Mouse (Mus musculus) hindbrain, embryonic 13.5 days (tissue): ENCODE data around the gene Gm11077. TPM values are rescaled to one million over a fixed set of nuclear protein-coding genes. Genes with fewer than 3 reads are reported as not detected.
A peak's percentile ranks its signal among the peaks of the same experiment; 100 is the strongest.

Experiments
- ATAC-seq: fragments of 200-750 bp; cut with Nextera tagmentation; 2 replicates; pipeline ENCODE4 v1.8.0; 2017; ENCODE audit warnings: moderate TSS enrichment; ENCODE audit not compliant: low FRiP score
- H3K27ac ChIP-seq: fragments of 300-500 bp; sonication (generic); 2 replicates; pipeline ENCODE4 v1.5.1; 2015; ENCODE audit warnings: inconsistent platforms, mild to moderate bottlenecking, moderate library complexity
- H3K27me3 ChIP-seq: fragments of 300-500 bp; sonication (generic); 2 replicates; pipeline ENCODE4 v1.6.1; 2015; ENCODE audit warnings: mild to moderate bottlenecking, inconsistent platforms
- H3K36me3 ChIP-seq: fragments of 300-500 bp; sonication (generic); 2 replicates; pipeline ENCODE4 v1.6.1; 2015; ENCODE audit warnings: mild to moderate bottlenecking, inconsistent platforms
- H3K4me1 ChIP-seq: fragments of 300-500 bp; sonication (generic); replicated peaks from 2 replicates; pipeline ENCODE4 v1.6.1; 2015; ENCODE audit warnings: inconsistent platforms
- H3K4me2 ChIP-seq: fragments of 300-500 bp; sonication (generic); 2 replicates; pipeline ENCODE4 v1.6.1; 2015; ENCODE audit warnings: inconsistent platforms, mild to moderate bottlenecking, moderate library complexity
- H3K4me3 ChIP-seq: fragments of 300-500 bp; sonication (generic); 2 replicates; pipeline ENCODE4 v1.5.1; 2015; ENCODE audit warnings: mild to moderate bottlenecking, inconsistent platforms
- H3K9ac ChIP-seq: fragments of 300-500 bp; sonication (generic); 2 replicates; pipeline ENCODE4 v1.6.1; 2015; ENCODE audit warnings: mild to moderate bottlenecking, inconsistent platforms
- H3K9me3 ChIP-seq: fragments of 300-500 bp; sonication (generic); 2 replicates; pipeline ENCODE4 v1.6.1; 2016; ENCODE audit warnings: inconsistent platforms
- WGBS: fragments of 180-500 bp; shearing (Covaris S2); methylation state at CpG from one replicate; pipeline ENCODE4 v1.1.7; 2015; 5-methylcytosine and 5-hydroxymethylcytosine counted together
- polyA plus RNA-seq: library from polyadenylated mRNA; unstranded; fragments of >200 nt; fragmentation: Nextera tagmentation; extraction: Ambion mirVana; gene quantifications from 2 replicates; pipeline ENCODE4 v1.2.1, GENCODE M21; 2015

Gene Gm11077
- polyA plus RNA-seq, 1 experiment from 2014 or later = not detected

DNA sequence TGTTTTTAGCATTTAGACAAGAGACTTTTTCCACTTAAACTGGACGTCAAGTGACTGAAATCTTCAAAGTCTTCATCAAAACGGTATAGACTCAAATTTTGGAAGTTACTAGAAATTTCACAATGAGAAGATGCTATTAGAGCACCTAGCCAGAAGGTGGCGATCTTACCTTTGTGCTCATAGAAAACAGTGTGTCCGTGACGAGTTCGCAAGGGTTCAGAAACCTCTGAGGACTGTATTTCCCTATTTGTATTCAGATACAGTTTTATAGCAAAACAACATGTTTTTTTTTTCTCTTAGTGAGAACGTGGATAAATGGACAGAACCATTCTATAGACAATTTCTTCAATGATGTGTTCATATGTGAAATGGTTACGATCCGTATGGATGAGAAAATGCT is 37.3 kb downstream of the Gm11077 start:
- Histone ChIP-seq H3K9me3 (no peaks in the 10 kb centered on the region), H3K27ac (no peak overlapping the region), H3K9ac (no peak overlapping the region), H3K27me3 (no peaks in the 10 kb centered on the region), H3K4me2 (no peak overlapping the region), H3K4me1 (peaks cover 20% of the 10 kb centered on the region), H3K36me3 (no peaks in the 10 kb centered on the region), H3K4me3 (no peak overlapping the region)
- WGBS = 37% methylated on average over 9 of the region's 9 CpGs
- ATAC-seq = no peak

DNA sequence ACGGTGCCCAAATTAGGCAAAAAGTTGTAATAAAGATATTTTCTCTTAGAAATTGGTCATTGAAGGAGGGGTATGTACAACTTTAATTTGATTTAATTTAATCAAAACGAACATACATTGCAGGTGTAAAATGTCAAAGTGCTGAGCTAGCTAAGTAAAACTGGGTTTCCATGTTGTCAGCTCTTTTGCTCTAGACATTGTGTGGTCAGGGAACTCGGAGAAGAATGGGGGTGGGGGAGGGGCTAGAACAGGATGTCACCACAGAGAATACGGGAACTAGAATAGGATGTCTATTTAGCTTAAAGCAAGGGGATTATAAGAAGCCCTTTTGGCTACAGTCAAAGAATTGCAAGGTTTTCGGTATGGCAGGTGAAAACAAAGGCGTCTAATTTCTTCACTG is 38.2 kb downstream of the Gm11077 start:
- Histone ChIP-seq H3K27ac (peak overlapping the region; percentile 88; the same call in 1 of the 2 replicates), H3K9me3 (no peaks in the 10 kb centered on the region), H3K27me3 (no peaks in the 10 kb centered on the region), H3K9ac (no peak overlapping the region), H3K4me1 (peaks cover 20% of the 10 kb centered on the region), H3K4me2 (no peak overlapping the region), H3K4me3 (no peak overlapping the region), H3K36me3 (no peaks in the 10 kb centered on the region)
- WGBS = 64% methylated on average over 6 of the region's 6 CpGs
- ATAC-seq = no peak

DNA sequence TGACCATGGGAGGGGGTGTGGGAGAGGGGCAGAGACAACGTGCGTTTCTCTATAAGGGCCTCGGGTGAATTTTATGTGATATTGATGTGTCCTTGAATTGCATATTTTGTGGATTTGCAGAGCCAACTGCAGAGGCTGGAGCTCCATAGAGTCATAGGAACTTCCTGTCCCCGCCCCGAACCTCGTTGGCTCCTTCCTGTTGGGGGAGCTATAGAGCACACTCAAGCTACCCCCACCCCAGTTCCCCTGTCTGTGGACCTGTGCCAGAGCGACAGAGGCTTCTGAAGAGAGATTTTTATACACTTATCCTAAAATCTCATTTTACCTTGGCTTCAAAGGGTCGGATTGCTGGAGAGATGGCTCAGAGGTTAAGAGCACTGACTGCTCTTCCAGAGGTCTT is 39.1 kb downstream of the Gm11077 start:
- Histone ChIP-seq H3K27ac (peak overlapping the region; percentile 88), H3K36me3 (no peaks in the 10 kb centered on the region), H3K4me2 (no peak overlapping the region), H3K4me1 (peaks cover 20% of the 10 kb centered on the region), H3K27me3 (no peaks in the 10 kb centered on the region), H3K9ac (no peak overlapping the region), H3K4me3 (no peak overlapping the region), H3K9me3 (no peaks in the 10 kb centered on the region)
- WGBS = 76% methylated on average over 8 of the region's 8 CpGs
- ATAC-seq = no peak

DNA sequence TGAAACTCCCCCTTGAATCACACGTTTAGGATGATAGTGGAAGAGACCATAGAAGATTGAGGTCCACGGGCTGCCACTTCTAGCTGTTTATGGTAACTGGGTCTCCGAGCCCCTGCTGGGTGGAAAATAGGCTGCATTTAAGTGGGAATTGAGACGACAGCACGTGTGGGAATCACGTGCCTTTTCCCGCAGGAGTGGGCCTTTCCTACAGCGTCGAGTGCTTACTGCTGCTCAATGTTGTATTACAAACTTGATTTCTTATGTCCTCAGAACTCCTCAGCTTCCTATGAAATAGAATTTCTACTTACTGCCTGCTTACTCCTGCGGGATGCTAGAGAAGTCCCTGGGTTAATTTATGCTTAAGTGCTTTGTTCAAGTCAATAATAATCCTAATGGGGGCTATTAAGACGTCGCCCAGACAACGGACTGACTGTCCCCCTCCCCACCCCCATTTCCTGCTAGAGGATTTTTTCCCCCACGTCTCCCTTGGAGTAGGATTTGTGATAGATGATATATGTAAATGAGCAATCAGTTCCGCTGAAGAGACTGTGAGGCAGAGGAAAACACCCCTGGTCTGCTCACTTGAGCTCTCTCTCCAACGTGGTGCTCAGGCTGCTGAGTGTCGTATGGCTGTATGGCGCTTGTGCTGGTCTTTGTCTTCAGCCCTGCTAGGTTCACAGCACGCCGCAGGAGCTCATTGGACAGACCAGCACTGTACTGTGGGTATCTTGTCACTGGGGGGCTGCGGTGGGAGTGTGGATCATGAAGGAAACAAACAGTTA is 40.0 kb downstream of the Gm11077 start:
- H3K36me3 ChIP-seq = no peaks in the 10 kb centered on the region
- 14% methylated on average over 21 of the region's 21 CpGs for WGBS
- H3K27ac ChIP-seq = peak overlapping the region; percentile 88
- no peaks in the 10 kb centered on the region for H3K9me3 ChIP-seq
- H3K27me3 ChIP-seq = no peaks in the 10 kb centered on the region
- peaks cover 20% of the 10 kb centered on the region for H3K4me1 ChIP-seq
- peak overlapping the region; percentile 1; the same call in 1 of the 2 replicates for H3K9ac ChIP-seq
- H3K4me3 ChIP-seq = peak overlapping the region; percentile 5; the same call in 1 of the 2 replicates
- ATAC-seq = peak; percentile 93
- H3K4me2 ChIP-seq = peak overlapping the region; percentile 42

DNA sequence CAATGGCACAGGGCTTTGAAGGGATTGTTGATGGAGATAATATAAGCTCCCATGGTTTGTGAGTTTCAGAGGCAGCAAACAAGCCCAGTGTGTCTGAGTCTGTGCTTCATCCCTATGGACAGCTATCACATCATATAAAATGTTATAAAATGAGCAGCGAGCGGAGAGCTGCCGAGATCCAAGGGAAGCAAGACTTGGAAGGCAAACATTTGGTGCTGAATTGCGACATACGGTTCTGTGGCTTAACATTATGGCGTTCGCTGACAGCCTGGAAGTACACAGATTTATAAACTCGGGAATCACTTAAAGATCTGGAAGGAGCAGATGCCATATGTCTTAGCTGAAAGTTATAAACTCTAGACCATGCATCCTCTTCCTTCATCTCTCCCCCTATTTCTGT is 47.2 kb downstream of the Gm11077 start:
- 92% methylated on average over 8 of the region's 8 CpGs for WGBS
- Histone ChIP-seq H3K9me3 (no peaks in the 10 kb centered on the region), H3K4me3 (no peak overlapping the region), H3K9ac (no peak overlapping the region), H3K27me3 (no peaks in the 10 kb centered on the region), H3K4me2 (no peak overlapping the region), H3K27ac (no peak overlapping the region), H3K4me1 (no peaks in the 10 kb centered on the region), H3K36me3 (no peaks in the 10 kb centered on the region)
- ATAC-seq = no peak

DNA sequence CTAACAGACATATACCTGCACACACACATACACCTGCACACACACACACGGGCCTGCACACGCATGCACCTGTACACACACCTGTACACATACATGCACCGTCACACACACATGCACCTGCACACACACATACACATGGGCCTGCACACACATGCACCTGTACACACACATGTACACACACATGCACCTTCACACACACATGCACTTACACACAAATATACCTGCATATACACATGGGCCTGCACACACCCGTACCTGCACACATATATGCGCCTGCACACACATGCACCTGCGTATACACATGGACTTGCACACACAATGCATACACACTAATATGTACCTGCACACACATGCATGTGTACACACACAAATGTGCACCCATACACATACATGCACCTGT is 53.4 kb downstream of the Gm11077 start:
- H3K36me3 ChIP-seq = no peaks in the 10 kb centered on the region
- H3K9me3 ChIP-seq = no peaks in the 10 kb centered on the region
- over 99% methylated on average over 6 of the region's 6 CpGs for WGBS
- no peak overlapping the region for H3K9ac ChIP-seq
- no peak overlapping the region for H3K27ac ChIP-seq
- H3K4me1 ChIP-seq = no peaks in the 10 kb centered on the region
- no peak overlapping the region for H3K4me3 ChIP-seq
- no peak overlapping the region for H3K4me2 ChIP-seq
- ATAC-seq = no peak
- no peaks in the 10 kb centered on the region for H3K27me3 ChIP-seq

DNA sequence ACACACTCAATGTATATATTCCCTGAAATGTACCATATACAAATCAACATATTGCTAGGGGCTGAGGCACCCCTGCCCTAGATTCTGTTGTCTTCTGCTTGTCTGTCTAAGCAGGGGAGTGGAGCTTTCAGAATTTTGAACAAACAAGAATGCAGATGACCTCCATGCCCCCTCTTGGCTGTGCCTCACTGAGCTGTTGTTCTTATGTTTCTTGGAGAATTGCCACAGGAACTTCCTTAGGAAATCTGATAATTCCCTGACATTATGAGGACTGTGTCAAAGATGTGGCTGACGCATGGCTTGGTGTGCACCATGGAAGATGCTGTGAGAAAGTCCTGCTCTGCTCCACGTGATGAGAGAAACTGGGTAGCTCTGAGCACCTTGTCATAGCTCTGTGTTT is 57.0 kb downstream of the Gm11077 start:
- no peak overlapping the region for H3K4me2 ChIP-seq
- H3K4me3 ChIP-seq = no peak overlapping the region
- no peaks in the 10 kb centered on the region for H3K36me3 ChIP-seq
- H3K27ac ChIP-seq = no peak overlapping the region
- WGBS = 68% methylated on average over 2 of the region's 2 CpGs
- no peak overlapping the region for H3K9ac ChIP-seq
- no peak for ATAC-seq
- no peaks in the 10 kb centered on the region for H3K27me3 ChIP-seq
- H3K4me1 ChIP-seq = no peaks in the 10 kb centered on the region
- no peaks in the 10 kb centered on the region for H3K9me3 ChIP-seq

DNA sequence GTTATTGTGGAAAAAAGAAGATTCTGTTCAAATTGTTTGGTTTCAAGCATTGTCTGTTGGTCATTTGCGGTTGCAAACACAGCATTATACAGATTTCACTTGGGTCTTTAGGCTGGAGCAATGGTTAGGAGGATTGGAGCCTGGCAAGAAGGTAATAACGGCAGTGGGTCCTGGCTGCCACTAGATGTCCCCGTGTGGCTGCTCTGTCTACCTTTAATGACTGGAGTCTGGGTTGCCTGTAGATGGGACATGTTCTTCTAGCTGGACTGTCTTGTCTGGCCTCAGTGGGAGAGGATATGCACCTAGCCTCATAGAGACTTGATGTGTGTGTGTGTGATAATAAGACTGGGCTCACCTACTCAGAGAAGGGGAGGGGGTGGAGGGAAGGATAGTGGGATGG is 60.8 kb downstream of the Gm11077 start:
- H3K4me2 ChIP-seq = no peak overlapping the region
- no peaks in the 10 kb centered on the region for H3K9me3 ChIP-seq
- H3K36me3 ChIP-seq = no peaks in the 10 kb centered on the region
- H3K27me3 ChIP-seq = no peaks in the 10 kb centered on the region
- WGBS = 44% methylated on average over 3 of the region's 3 CpGs
- H3K4me3 ChIP-seq = no peak overlapping the region
- H3K9ac ChIP-seq = no peak overlapping the region
- no peaks in the 10 kb centered on the region for H3K4me1 ChIP-seq
- no peak for ATAC-seq
- no peak overlapping the region for H3K27ac ChIP-seq

DNA sequence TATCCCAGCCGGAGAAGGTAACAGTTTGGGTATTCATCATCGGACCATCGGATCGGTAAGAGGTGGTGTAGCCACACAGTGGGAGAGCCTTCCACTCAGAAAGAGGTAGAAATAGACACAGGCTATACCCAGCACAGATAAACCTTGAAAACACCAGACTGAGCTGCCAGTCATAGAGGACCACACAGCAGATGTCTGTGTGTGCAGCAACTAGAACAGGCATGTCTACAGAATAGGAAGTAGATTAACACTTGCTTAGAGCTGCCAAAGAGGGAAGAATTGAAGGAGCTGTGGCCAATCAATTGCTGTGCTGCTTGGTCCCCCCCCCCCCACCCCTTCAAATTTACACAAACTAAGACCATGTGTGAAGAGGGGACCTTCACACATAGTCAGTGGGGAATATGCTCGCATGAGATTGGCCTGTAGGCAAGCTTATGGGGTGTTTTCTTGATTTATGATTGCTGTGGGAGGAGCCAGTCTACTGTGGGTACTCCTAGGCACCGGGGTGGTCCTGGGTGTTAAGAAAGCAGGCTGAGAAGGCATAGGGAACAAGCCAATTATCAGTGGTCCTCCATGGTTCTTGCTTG is 64.7 kb downstream of the Gm11077 start:
- Histone ChIP-seq H3K4me3 (no peak overlapping the region), H3K4me2 (no peak overlapping the region), H3K36me3 (no peaks in the 10 kb centered on the region), H3K4me1 (no peaks in the 10 kb centered on the region), H3K27me3 (no peaks in the 10 kb centered on the region), H3K9me3 (no peaks in the 10 kb centered on the region), H3K9ac (no peak overlapping the region), H3K27ac (no peak overlapping the region)
- 95% methylated on average over 6 of the region's 6 CpGs for WGBS
- ATAC-seq = no peak

DNA sequence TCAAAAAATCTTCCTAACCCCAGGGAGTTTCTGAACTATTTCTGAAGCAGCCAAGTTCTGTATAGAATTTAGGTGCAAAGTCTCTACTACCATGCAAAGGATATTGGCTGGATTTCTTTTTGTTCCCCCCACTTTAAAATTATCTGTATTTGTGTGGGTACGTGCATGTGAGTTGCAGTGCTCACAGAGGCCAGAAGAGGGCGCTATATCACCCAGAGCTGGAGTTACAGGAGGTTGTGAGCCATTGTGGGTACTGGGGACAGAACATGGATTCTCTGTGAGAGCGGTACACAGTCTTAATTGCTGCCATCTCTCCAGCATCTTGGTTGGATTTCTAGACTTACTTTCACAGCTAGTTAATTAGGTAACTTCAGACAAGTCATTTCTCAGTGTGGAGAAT is 69.8 kb downstream of the Gm11077 start:
- no peaks in the 10 kb centered on the region for H3K36me3 ChIP-seq
- H3K27ac ChIP-seq = no peak overlapping the region
- H3K9ac ChIP-seq = no peak overlapping the region
- no peak overlapping the region for H3K4me2 ChIP-seq
- WGBS = 66% methylated on average over 3 of the region's 3 CpGs
- no peak for ATAC-seq
- H3K9me3 ChIP-seq = no peaks in the 10 kb centered on the region
- H3K4me1 ChIP-seq = no peaks in the 10 kb centered on the region
- no peak overlapping the region for H3K4me3 ChIP-seq
- H3K27me3 ChIP-seq = no peaks in the 10 kb centered on the region

DNA sequence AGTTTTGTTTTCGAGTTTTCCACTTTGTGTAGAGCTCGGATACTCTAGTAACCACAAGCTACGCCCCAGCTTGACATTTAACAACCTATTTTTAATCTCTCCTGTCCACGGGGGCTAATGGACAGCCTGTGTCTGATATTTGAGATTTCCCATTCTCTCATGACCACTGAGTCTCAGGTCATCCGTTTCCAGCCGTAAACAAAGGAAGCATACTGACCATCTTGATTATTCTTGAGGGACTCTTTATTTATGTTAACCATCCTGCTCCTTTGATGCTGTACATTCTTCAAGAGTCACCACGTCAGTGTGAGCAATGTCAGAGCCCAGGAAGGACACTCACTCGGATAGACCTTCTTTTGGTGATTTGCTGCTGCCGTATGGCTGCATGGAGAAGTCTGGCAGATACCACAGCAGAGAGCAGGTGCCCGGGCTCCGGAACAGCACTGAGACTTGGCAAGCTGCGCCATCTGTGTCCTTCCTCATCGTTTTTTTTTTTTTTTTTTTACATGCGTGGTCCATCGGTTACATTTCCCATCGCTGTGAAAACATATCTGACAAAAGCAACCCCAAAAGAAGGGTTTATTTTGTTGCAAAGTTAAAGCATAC is 70.5 kb downstream of the Gm11077 start:
- no peak for ATAC-seq
- Histone ChIP-seq H3K4me1 (no peaks in the 10 kb centered on the region), H3K9me3 (no peaks in the 10 kb centered on the region), H3K9ac (no peak overlapping the region), H3K27me3 (no peaks in the 10 kb centered on the region), H3K4me3 (no peak overlapping the region), H3K36me3 (no peaks in the 10 kb centered on the region), H3K4me2 (no peak overlapping the region), H3K27ac (no peak overlapping the region)
- 90% methylated on average over 16 of the region's 16 CpGs for WGBS

DNA sequence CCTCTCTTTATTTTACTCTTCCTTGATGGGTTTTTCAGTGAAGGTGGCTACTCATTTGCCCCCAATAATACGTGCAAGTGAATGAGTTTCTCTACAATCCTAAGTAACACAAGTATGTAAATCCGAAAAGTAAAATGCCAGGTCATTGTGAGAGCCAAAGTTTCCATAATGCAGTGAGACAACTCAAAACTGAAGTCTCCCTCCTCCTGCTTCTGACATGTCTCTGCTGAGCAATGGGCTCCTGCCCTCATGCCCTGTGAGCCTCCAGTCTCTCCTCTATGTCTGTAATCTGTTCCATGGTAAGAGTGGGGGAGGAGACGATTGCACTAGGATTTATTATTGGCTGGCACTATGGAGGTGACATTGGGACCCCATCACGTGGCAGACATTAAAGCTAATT is 71.5 kb downstream of the Gm11077 start:
- 90% methylated on average over 4 of the region's 4 CpGs for WGBS

More for the DNA sequence above, 71.5 kb downstream of the Gm11077 start:
- Histone ChIP-seq H3K27ac (no peak overlapping the region), H3K9me3 (no peaks in the 10 kb centered on the region), H3K36me3 (no peaks in the 10 kb centered on the region), H3K4me1 (no peaks in the 10 kb centered on the region), H3K4me2 (no peak overlapping the region), H3K4me3 (no peak overlapping the region), H3K27me3 (no peaks in the 10 kb centered on the region), H3K9ac (no peak overlapping the region)
- no peak for ATAC-seq
